Mouse (Mus musculus) activated CD4-positive, CD25-positive, alpha-beta regulatory T cell, adult 9 weeks (primary cell): ENCODE data around the gene Sde2. TPM values are rescaled to one million over a fixed set of nuclear protein-coding genes. Genes with fewer than 3 reads are reported as not detected.

Experiments used
- polyA plus RNA-seq: library from polyadenylated mRNA; unstranded; fragments of 100-300 nt; shearing (Covaris generic); gene quantifications from one replicate; pipeline ENCODE4 v1.2.1, GENCODE M21; 2017

Gene Sde2
- 53.1 TPM for polyA plus RNA-seq

GRCm38 (mm10) chr1:180850316-180851270 is at the start of gene Sde2:
Gene Sde2, plus strand, starts transcription at chr1:180851127.

GRCm38 (mm10) chr1:180813885-180814740 is 36.8 kb upstream of the Sde2 start, which contains the start of gene H3f3a:
Gene H3f3a, minus strand, starts transcription at chr1:180813943.

GRCm38 (mm10) chr1:180892808-180893207 is 41.9 kb downstream of the Sde2 start, which contains the start of gene Lefty2:
Gene Lefty2, plus strand, starts transcription at chr1:180893108.

GRCm38 (mm10) chr1:180904039-180904814 is 53.3 kb downstream of the Sde2 start, which contains the start of gene Pycr2:
Gene Pycr2, plus strand, starts transcription at chr1:180904293.

Other genes with a start within 250 kb of the Sde2 start
- 19.9 TPM for gene Lin9, start 210.0 kb upstream of the Sde2 start, polyA plus RNA-seq
- not detected for gene Mixl1, start 154.1 kb upstream of the Sde2 start, polyA plus RNA-seq
- gene Acbd3, start 125.1 kb upstream of the Sde2 start, polyA plus RNA-seq: 11.4 TPM
- gene H3f3a, start 37.2 kb upstream of the Sde2 start, polyA plus RNA-seq: 1,322 TPM
- not detected for gene Lefty2, start 42.0 kb downstream of the Sde2 start, polyA plus RNA-seq
- 97.6 TPM for gene Pycr2, start 53.2 kb downstream of the Sde2 start, polyA plus RNA-seq
- gene Lefty1, start 83.9 kb downstream of the Sde2 start, polyA plus RNA-seq: 0.45 TPM
- 49.0 TPM for gene Tmem63a, start 91.2 kb downstream of the Sde2 start, polyA plus RNA-seq
- gene Ephx1, start 169.8 kb downstream of the Sde2 start, polyA plus RNA-seq: 358 TPM
- not detected for gene 9130409I23Rik, start 200.1 kb downstream of the Sde2 start, polyA plus RNA-seq